Mouse (Mus musculus): Measurements from ENCODE around the gene Nos1ap. TPM values are rescaled to one million over a fixed set of nuclear protein-coding genes. Genes with fewer than 3 reads are reported as not detected.

Nos1ap gene
- polyA plus RNA-seq, 1 experiment from 2014 or later: 25.1 TPM

GRCm38 (mm10) chr1:170292239-170292951, 297.3 kb downstream of the Nos1ap start:
- no peaks in the 10 kb centered on the region for H3K27me3 ChIP-seq (ENCODE audit: insufficient read depth, poor library complexity, severe bottlenecking)
- 48% methylated on average over 9 of the region's 9 CpGs for WGBS
- no peak for DNase-seq (ENCODE audit: low spot score)
- H3K9me3 ChIP-seq: no peaks in the 10 kb centered on the region
- H3K4me3 ChIP-seq: no peak overlapping the region
- H3K27ac ChIP-seq: peak overlapping the region; percentile 29; the same call in 1 of the 2 replicates
- peaks cover 21% of the 10 kb centered on the region for H3K4me1 ChIP-seq
- H3K36me3 ChIP-seq: no peaks in the 10 kb centered on the region

- no peak overlapping the region for H3K27ac ChIP-seq
- H3K9me3 ChIP-seq: no peaks in the 10 kb centered on the region
- no peaks in the 10 kb centered on the region for H3K4me1 ChIP-seq
- WGBS: 71% methylated on average over 4 of the region's 4 CpGs
- H3K4me3 ChIP-seq: no peak overlapping the region
- no peaks in the 10 kb centered on the region for H3K36me3 ChIP-seq
- no peak for DNase-seq (ENCODE audit: low spot score)
- no peaks in the 10 kb centered on the region for H3K27me3 ChIP-seq (ENCODE audit: insufficient read depth, poor library complexity, severe bottlenecking)
These were observed 307.1 kb downstream of the Nos1ap start for GRCm38 (mm10) chr1:170282415-170283129.

- Histone ChIP-seq H3K36me3 (no peaks in the 10 kb centered on the region), H3K4me1 (no peaks in the 10 kb centered on the region), H3K9me3 (no peaks in the 10 kb centered on the region), H3K4me3 (no peak within 1 kb of the TSS), H3K27ac (no peak within 1 kb of the TSS), H3K27me3 (ENCODE audit: insufficient read depth, poor library complexity, severe bottlenecking) (no peaks in the 10 kb centered on the region)
- WGBS: 58% methylated on average over 3 of the region's 3 CpGs
- DNase-seq (ENCODE audit: low spot score): no peak
These were observed 312.6 kb downstream of the Nos1ap start, which contains the start of gene Sh2d1b1 for GRCm38 (mm10) chr1:170277016-170277415. TSS of gene Sh2d1b1 (plus strand) at chr1:170277320.

GRCm38 (mm10) chr1:170273252-170273651, 316.4 kb downstream of the Nos1ap start:
- H3K36me3 ChIP-seq: no peaks in the 10 kb centered on the region
- no peaks in the 10 kb centered on the region for H3K27me3 ChIP-seq (ENCODE audit: insufficient read depth, poor library complexity, severe bottlenecking)
- no peak for DNase-seq (ENCODE audit: low spot score)
- no peaks in the 10 kb centered on the region for H3K9me3 ChIP-seq
- H3K4me1 ChIP-seq: no peaks in the 10 kb centered on the region
- H3K27ac ChIP-seq: no peak overlapping the region
- no peak overlapping the region for H3K4me3 ChIP-seq

- Histone ChIP-seq H3K27ac (no peak overlapping the region), H3K27me3 (ENCODE audit: insufficient read depth, poor library complexity, severe bottlenecking) (no peaks in the 10 kb centered on the region), H3K4me3 (no peak overlapping the region), H3K9me3 (0 out of 2 replicates have a peak, but pooled peaks cover 4% of the 10 kb centered on the region), H3K4me1 (no peaks in the 10 kb centered on the region), H3K36me3 (no peaks in the 10 kb centered on the region)
- WGBS: 74% methylated on average over 4 of the region's 4 CpGs
- DNase-seq (ENCODE audit: low spot score): no peak
These were observed 319.0 kb downstream of the Nos1ap start for GRCm38 (mm10) chr1:170270696-170271095.

- Histone ChIP-seq H3K9me3 (0 out of 2 replicates have a peak, but pooled peaks cover 4% of the 10 kb centered on the region), H3K4me1 (no peaks in the 10 kb centered on the region), H3K4me3 (no peak overlapping the region), H3K27me3 (ENCODE audit: insufficient read depth, poor library complexity, severe bottlenecking) (no peaks in the 10 kb centered on the region), H3K27ac (no peak overlapping the region), H3K36me3 (no peaks in the 10 kb centered on the region)
- 74% methylated on average over 6 of the region's 6 CpGs for WGBS
- no peak for DNase-seq (ENCODE audit: low spot score)
These were observed 319.4 kb downstream of the Nos1ap start for GRCm38 (mm10) chr1:170270281-170270680.

- peaks cover 15% of the 10 kb centered on the region for H3K27me3 ChIP-seq (ENCODE audit: insufficient read depth, poor library complexity, severe bottlenecking)
- WGBS: 10% methylated on average over 32 of the region's 32 CpGs
- H3K4me1 ChIP-seq: peaks cover 9% of the 10 kb centered on the region
- peak; percentile 93 for DNase-seq (ENCODE audit: low spot score)
- no peaks in the 10 kb centered on the region for H3K9me3 ChIP-seq
- H3K27ac ChIP-seq: peak overlapping the region; percentile 90
- H3K4me3 ChIP-seq: peak overlapping the region; percentile 79
- no peaks in the 10 kb centered on the region for H3K36me3 ChIP-seq
These were observed 334.1 kb downstream of the Nos1ap start for GRCm38 (mm10) chr1:170255560-170255910.

GRCm38 (mm10) chr1:170254893-170255559, 334.6 kb downstream of the Nos1ap start:
- no peak for DNase-seq (ENCODE audit: low spot score)
- no peaks in the 10 kb centered on the region for H3K9me3 ChIP-seq
- peak overlapping the region; percentile 79 for H3K4me3 ChIP-seq
- H3K27me3 ChIP-seq (ENCODE audit: insufficient read depth, poor library complexity, severe bottlenecking): peaks cover 15% of the 10 kb centered on the region
- peaks cover 9% of the 10 kb centered on the region for H3K4me1 ChIP-seq
- WGBS: 29% methylated on average over 30 of the region's 30 CpGs
- no peaks in the 10 kb centered on the region for H3K36me3 ChIP-seq
- peak overlapping the region; percentile 90 for H3K27ac ChIP-seq

Other genes with a start within 250 kb of the Nos1ap start
- 31.4 and 51.0 TPM in 2 replicates for gene Olfml2b, start 54.7 kb upstream of the Nos1ap start, polyA plus RNA-seq (2016; fragmentation: Nextera tagmentation; extraction: Ambion mirVana)